Mouse (Mus musculus) erythroblast, embryonic 14.5 days (primary cell): ENCODE results near the gene Disp3.

Experiments used
- GATA1 ChIP-seq: IDR thresholded peaks from 2 replicates; pipeline ENCODE4 v1.6.1; 2012; ENCODE audit warnings: low read length, inconsistent platforms, mixed read lengths
- TAL1 ChIP-seq: IDR thresholded peaks from 3 replicates; pipeline ENCODE4 v1.6.1; 2012; ENCODE audit warnings: low read length, inconsistent platforms, mixed read lengths

GRCm38 (mm10) chr4:148288055-148288549 is 337 bp upstream of the Disp3 start:
- TF ChIP-seq GATA1 (no peak), TAL1 (no peak)
